Mouse (Mus musculus): ENCODE measurements around the gene Nfkbie.

The Nfkbie gene

DNA sequence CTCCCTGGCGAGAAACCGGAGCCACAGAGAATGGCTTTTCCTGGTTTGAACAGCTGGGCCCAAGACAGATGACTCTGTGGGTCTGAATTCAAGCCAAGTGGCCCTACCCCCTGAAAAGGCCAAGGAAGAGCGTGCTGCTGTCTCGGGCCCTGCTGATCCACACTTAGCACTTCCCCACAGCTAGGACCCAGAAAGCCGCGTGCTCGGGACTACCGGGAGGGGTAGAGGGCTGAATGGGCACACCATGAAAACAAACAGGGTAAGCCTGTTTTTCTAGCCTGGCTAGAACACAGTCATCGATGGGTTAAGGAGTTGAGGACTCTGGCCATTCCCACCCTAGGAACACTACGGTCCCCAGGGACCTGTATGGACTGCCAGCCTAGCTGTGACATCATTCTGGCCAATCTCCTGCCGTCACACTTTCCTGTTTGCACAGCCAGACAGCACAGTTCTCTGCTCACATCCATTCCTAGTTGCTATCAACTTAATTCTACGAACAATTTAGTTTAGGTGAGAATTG lies 25.5 kb downstream of the Nfkbie start:
- DNase-seq (ENCODE audit: low read depth, low spot score): peak; percentile 45

DNA sequence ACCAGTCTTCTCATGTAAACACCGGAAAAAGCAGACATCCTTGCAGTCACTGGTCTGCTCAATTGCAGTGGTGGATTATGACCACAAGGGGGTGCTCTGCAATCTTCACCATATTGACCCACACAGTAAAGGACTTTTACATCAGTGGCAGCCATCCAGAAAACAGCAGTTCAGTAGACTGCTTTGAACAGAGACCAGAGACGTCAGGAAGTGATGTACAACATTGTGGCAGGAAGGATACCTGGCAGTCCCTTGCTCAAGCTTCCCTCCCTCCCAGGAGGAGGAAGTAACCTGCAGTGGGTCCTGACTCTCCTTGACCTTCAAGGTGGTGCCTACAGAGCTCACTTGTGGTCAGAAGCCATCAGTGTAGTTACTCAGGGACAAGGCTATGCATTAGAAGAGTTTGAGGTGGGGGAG lies 26.1 kb downstream of the Nfkbie start:
- DNase-seq (ENCODE audit: low read depth, low spot score): peak; percentile 86

DNA sequence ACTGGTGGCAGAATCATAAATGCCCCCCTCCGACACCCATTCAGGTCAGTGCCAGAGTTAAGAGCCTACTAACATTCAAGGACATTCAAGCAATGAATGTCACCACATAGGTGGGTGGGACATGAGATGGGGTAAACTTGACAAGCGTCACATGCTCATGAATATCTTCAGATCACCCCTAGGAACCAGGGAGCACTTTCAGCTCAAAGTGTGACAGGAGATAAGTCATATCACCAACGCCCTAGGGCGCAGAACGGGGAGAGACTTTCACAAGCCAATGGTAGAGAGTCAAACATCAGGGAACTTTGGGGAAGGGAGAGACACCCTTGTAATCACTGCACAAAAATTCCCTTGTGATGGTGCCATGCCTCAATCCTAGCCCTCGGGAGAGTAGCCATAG lies 26.7 kb downstream of the Nfkbie start:
- no peak for DNase-seq (ENCODE audit: low read depth, low spot score)

DNA sequence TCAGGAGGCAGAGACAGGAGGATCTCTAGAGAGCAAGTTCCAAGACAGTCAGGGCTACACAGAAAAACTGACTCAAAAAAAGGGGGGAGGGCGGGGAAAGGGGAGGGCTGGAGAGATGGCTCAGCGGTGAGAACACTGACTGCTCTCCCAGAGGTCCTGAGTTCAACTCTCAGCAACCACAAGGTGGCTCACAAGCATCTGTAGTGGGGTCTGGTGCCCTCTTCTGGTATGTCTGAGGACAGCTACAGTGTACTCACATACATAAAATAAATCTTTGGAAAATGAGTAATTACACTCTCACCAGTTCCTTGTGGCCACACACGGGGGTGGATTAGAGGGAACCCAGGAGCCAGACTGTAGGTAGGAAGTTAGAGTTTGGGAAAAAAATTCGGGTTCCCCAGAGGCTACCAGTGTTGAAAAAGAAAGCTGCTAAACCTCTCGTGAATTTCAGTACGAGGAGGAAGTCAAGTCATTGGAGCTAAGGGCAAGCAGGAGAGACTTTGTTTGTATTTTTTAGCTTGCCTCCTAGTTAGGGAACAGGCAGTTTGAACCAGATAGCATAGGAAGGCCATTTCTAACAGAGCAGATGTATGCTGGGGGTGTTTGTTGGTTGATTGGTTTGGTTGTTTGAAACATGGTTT lies 27.3 kb downstream of the Nfkbie start:
- peak; percentile 82 for DNase-seq (ENCODE audit: low read depth, low spot score)

DNA sequence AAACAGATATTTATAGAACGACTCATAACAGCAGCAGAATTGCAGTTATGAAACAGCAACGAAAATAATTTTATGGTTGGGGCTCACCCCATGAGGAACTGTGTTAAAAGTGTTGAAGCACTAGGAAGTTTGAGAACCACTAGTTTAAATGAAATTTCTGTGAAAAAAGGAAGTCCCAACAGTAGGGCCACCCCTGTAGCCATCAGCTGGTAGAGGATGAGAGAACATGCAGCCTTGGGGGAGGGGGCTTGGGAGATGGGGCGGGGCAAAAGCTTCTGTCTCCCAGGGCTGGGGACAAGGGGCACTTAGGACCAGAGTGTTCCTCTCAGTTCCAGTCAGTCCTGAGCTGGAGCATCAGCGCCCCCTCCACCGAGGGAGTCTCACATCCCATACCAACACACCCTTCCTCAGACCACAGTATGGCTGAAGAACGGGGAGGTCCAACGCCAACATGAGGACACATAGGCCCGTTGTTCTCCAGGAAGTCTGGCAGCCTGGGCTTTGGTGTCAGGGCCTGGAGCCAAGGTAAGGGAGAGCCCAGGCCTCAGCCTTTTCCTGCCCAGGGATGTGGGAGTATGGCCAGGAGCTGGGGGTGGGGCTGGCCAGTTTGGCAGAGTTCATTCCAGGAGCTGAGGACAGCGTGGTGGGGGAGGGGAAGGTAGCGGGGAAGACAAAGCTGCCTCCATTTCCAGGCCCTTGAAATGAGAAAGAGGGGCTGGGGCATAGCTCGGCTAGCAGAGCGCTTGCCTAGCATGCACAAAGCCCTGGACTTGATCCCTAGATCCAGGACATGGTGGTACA lies 28.8 kb downstream of the Nfkbie start:
- peak; percentile 80 for DNase-seq (ENCODE audit: low read depth, low spot score)

DNA sequence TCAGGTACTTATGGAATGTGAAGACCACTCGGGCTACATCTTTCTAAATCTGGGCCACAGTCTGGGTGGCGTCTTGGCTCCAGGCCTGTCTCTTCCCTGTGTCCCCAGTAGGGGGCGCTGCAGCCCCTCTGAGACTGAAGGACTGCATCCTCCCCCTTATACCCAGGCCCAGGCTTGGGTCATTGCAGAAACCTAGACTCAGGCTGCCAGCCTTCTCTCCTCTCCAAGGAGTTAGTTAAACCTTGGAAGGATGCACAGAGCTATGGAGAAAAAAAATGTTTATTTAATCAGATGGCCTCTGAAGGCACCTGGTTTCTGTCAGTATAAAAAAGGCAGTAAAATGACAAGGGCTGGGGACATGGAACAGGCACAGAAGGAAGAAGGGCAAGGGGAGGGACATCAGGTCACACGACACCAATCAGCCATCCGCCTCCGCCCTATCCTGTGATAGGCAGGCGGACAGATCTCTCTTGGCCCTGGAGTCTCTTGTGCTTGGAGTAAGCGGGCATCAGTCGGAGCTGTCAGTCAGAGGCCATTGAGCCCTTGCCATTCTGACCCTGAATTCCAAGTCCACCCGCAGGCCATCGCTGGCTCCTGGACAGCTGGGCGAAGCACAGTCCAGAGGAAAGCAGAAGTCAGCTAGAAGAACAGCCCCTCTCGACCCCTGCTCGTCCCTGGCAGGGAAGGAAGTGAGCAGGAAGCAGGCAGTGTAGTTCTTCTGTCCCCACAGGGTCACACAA lies 29.6 kb downstream of the Nfkbie start:
- peak; percentile 89 for DNase-seq (ENCODE audit: low read depth, low spot score)

DNA sequence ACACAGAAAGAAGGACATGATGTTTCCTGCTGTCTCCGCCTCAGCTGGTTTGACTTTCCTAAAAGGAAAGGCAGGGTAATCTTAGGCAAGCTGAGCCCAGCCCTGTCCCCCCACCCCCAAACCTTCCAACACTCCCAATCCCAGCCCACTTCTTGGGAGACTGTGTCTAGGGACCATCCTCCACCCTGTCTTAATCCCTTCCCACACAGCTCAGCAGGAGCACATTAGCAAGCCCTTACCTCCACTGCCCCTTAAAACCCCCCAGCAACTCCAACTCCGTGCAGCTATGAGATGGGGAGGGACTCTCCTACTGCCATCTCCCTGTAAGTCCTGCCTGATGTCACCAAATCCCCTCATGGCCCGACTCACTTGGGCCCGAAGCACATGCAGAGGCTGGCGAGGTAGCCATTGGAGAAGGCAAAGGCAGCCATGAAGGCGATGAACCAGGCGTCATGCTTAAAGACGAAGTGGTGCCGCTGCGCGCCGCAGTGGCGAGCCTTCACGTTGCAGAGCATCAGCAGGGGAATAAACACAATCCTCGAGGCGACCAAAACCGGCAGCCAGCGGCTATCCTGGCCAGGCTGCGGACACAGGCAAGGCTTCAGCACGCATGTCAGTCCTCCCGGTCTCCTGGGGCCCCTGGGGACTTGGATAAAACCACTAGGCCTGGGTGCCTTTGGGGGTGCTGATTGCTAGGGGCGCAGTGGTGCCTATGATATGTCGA lies 30.4 kb downstream of the Nfkbie start:
- DNase-seq (ENCODE audit: low read depth, low spot score): peak; percentile 51

DNA sequence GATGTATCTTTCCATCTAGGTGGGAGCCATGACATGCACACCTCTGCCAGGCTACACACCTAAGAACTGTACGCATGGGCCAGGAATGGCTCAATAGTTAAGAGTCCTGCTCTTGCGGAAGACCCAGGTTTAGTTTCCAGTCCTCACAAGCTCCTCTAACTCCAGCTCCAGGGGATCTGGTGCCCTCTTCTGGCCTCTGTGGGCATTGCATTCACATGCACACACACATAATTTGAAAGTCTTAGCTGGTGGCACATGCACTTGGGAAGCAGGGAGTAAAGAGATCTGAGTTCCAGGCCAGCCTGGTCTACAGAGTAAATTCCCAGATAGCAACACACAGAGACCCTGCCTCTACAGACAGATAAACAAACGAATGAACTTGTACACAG lies 30.9 kb downstream of the Nfkbie start:
- DNase-seq (ENCODE audit: low read depth, low spot score): peak; percentile 94

DNA sequence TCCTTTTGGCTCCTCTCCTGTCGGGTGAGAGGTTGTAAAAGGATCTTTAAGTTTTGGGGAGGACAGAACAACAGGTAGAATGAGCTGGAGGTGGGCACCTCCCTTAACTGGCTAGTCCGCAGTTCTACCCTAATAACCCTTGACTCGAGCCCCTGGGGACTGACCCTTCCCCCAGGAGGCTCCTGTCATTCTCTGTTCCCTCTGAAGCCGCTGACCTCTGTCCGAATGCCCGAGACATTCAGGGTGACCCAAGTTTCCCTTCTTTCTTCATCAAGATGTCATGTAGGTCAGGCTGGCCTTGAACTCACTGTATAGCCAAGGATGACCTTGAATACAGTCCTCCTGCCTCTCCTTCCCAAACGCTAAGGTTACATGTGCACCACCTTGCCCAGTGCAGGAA lies 32.9 kb downstream of the Nfkbie start:
- no peak for DNase-seq (ENCODE audit: low read depth, low spot score)

DNA sequence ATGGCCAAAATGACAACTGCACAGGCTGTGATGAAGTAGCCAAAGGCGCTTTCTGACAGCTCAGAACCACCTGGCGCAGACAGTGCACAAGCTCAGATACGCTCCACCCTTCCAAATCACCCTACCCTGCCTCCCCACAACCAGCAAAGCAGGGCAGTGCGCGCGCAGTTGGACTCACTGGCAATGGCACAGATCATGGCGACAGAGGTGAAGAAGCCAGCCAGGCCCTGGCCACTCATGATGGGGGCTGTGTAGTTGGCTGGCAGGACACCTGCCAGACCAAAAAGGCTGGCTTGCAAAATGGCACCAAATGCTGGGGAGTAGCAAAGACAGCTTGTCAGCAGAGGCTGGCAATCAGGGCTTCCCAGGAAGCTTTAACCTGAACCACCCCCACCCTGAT lies 33.7 kb downstream of the Nfkbie start:
- DNase-seq (ENCODE audit: low read depth, low spot score): no peak

DNA sequence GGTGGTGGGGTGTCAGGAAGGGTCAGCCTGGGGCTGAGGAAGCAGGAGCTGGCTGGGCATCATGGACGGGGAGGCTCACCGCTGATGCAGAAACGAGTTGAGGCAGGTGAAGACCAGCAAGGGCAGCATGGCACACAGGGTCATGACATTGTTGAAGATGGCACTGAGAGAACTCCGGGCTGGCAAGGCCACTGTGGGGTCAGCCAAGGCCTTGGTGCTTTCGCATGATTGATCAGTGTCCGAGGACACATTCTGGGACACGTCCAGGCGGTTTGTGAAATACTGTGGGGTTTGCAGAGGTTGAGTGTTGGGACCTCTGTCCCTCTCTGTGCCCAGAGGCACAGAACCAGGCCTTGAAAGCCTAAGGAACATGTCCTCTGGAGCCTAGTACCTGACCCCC lies 34.3 kb downstream of the Nfkbie start:
- no peak for DNase-seq (ENCODE audit: low read depth, low spot score)

DNA sequence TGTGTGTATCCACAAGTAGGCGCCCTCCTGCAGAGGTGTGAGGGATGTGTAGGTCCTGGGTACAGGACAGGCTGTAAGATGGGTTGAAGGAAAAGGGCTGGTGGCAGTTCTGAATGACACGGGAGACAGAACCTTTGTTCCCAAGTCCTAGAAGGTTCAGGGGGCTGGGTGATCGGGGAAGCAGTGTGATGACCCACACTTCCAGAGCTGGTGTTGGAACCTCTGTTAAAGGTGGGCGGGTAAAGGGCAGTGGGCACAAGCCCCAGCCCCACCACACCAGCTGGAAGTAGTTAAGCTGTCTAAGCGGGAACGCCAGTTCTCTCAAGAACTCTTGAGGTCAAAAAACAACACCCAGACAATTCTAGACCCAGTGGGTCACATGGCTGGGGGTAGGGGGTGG lies 34.9 kb downstream of the Nfkbie start:
- DNase-seq (ENCODE audit: low read depth, low spot score): no peak

DNA sequence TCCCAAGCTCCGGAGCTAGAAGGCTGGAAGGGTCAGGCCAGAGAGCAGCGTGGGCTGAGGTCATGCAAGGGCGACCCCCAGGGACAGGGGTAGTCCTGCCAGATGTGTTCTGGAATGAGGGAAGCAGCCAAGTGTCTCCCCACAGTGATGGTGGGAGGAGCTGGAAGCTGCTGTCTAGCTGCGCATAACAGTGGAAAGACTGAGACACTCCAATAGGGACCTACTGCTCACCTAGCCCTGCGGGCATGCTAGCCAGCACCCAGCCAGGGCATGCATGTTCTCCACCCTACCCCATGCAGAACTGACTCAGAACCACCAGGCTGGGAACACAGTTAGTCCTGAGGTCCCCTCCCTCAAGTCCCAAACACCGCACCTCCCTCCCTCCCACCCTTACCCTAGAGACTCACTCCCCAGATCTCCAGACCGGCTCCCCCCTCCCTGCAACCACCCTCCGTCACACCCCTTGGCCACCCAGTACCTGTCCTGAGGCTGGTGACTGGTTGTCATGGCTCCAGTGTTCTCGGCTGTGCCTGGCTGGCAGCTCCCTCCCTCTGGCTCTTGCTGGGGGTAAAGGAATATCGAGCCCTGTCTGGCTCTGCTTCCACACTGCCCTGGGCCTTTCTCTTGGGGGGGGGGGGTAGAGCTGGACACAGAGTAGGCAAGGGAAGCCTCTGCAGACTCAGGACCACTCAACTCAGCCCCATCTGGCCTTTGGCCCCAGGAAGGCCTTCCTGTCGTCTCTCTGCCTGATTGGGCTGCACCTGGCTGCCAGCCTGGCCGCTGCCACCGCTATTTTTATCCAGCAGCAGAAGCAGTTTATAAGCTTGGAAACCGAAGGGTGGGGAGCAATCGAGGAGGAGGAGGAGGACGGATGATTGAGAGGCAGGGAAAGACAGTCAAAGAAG lies 36.5 kb downstream of the Nfkbie start:
- peak; percentile 78 for DNase-seq (ENCODE audit: low read depth, low spot score)

DNA sequence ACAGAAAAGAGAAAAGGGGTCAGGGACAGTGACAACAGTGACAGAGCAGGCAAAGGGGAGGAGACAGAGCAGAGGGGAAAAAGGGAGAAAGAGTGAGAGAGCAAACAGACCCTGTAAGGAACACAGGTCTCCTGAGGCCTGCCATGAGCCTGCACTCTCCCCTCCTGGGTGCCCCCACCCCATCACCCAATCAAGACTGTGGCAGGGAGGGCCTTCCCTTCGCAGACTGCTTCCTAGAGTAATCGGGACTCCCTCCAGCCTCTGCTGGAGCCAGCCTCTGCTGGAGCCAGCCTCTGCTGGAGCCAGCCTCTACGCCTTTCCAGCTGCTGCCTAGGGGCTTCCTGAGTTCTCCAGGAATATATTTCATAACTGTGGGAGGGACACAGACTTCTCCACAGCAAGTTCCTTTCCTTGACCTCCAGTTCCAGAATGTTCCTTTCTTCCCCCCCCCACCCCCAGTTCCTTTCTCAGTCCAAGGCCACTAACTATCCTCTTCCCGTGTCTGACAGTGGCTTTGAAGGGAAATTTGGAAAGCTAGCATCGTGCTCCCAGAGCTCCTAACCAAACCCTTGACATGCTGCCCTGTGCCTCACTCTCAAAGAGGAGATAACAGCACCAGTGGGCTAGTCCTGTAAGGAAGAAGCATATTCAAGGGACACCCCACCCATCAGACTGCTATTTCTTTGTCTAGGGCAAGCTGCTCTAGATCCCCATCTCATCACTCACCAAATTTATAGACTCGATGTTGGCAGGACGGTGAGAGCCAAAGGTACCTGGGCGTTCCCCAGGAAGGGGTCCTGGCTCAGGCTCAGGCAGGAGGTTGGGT lies 37.3 kb downstream of the Nfkbie start:
- no peak for DNase-seq (ENCODE audit: low read depth, low spot score)

DNA sequence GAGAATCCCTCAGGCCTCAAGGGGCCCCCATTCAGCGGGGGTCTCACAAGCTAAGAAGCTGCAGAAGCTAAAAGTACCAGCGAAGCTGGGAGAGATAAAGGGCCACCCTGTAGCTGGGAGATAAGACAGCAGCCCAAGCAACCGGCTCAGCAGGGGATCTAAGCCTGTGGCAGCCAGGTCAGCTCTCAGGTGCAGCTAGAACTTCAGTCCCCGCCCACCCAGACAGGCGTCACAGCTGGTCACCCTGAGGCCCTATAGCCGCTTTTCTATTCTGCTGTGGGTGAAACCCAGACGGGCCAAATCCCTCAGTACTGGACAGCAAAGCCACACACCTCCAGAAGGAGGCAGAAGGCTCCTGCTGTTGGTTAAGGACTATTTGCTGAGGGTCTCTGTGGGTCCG lies 38.0 kb downstream of the Nfkbie start:
- peak; percentile 66 for DNase-seq (ENCODE audit: low read depth, low spot score)

DNA sequence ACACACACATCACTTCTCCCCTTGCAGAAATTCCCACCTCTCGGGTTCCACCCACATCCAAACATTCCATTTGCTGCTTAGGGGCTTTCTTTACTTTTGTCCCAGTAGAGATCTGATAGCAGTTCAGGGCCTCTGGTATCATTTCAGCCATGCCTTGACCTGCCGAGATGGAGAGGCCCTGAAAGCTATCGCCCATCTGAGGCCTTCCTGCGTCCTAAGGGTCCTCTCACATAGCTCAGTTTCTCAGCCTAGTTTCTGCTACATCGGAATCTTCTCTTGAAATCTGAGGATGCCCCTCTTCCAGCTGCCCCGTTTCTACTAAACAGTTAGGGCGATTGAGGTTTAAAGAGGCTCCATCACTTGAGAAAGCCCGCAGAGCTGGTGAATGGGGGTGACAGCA lies 38.7 kb downstream of the Nfkbie start:
- DNase-seq (ENCODE audit: low read depth, low spot score): no peak

DNA sequence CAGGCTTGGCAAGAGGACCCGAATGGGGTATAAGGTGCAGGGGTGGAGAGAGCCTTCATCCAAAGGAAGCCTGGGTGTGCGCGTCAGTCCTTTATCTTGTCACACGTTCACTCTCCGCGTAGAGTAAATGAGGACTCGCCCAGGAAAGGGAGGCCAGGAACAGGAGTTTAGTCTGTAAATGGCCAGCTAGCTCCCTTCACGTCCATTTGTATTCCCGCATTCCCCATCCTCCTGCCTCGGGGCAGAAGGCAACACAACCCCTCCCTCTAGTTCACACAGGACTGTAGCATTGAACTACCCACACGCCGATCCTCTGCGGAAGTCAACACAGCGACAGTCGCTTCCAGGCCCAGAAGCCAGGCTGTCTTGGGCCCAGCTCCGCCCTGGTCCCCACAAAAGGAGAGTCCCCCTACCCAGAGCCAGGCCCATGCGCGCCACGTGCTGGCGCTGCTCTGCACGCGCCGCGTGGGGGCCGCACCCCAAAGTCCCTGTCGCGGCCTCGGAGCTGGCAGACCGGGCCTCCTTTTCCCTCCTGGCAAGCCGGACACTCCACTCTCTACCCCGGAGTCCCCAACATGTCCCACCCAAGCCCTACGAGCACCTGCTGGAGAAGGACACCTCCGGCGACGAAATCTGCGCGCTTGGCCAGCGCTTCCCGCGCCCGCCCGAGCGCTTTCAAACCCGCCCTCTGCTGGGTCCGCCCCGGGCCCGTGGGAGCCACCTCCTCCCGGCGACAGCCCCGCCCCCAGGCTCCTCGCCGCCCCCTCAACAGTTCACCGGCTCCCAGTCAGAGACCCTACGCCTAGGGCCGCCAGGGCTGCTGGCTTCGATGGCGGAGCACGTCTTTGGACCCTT lies 39.6 kb downstream of the Nfkbie start:
- peak; percentile 91 for DNase-seq (ENCODE audit: low read depth, low spot score)

DNA sequence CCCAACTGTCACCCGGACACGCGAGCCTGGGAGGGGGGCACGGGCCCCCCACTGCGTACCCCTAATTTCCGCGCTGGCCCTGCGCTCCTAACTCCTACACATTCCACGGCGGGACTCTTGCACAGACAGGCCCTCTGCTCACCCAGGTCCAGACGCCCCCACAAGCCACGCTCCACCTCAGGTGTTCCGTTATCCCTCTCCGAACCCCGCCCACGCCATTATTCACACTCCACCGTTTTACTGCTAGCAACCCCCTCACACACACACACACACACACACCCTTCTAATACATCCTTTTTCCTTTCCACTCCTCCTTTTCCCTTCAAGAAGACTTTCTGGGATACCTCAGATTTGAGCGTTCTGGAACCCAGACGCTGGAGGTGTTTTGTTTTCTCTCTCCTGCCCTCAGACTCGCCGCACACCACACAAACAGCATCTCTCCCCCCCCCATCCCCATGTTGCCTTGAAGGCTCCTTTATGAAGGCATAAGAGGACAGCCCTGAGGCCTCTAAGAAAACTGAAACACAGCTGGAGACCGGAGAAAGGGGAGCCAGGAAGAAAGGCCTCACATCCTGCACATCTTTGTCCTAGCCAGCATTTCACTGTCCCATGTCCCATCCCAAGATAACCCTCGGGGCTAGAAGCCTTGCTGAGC lies 40.4 kb downstream of the Nfkbie start:
- peak; percentile 52 for DNase-seq (ENCODE audit: low read depth, low spot score)

Data from ZHBTc4 (cell line).